Mouse (Mus musculus) ES-E14 (cell line): ENCODE results near the gene Rsph9. TPM values are rescaled to one million over a fixed set of nuclear protein-coding genes. Genes with fewer than 3 reads are reported as not detected.

Experiments
- DNase-seq: peaks from one replicate; pipeline ENCODE4 v3.0.0-alpha.2; 2013; ENCODE audit warnings: low read depth, low spot score
- H3K27ac ChIP-seq: 2 replicates; pipeline ENCODE4 v1.5.1; 2012; ENCODE audit warnings: low read depth, mild to moderate bottlenecking, low read length, moderate library complexity, mixed read lengths; ENCODE audit not compliant: poor library complexity, insufficient read depth, severe bottlenecking
- H3K36me3 ChIP-seq: 2 replicates; pipeline ENCODE4 v1.6.1; 2012; ENCODE audit warnings: mild to moderate bottlenecking, low read length, moderate library complexity, mixed read lengths; ENCODE audit not compliant: control insufficient read depth, poor library complexity, insufficient read depth, severe bottlenecking
- H3K4me1 ChIP-seq, 2 experiments: fragments of 150-350 bp in 1 of 2; sonication (generic) in 1 of 2; 2 replicates each; pipeline ENCODE4 v1.6.1; 2012; ENCODE audit warnings: low read length in 2 of 2, mild to moderate bottlenecking in 1 of 2, mixed read lengths in 1 of 2; ENCODE audit not compliant: control insufficient read depth in 2 of 2, insufficient read depth in 2 of 2, poor library complexity in 1 of 2
- H3K4me3 ChIP-seq, 2 experiments: fragments of 150-350 bp in 1 of 2; sonication (generic) in 1 of 2; 2 replicates each; pipeline ENCODE4 v1.5.1; 2012; ENCODE audit warnings: low read length in 2 of 2, low read depth in 1 of 2, mild to moderate bottlenecking in 1 of 2, mixed read lengths in 1 of 2; ENCODE audit not compliant: insufficient read depth in 1 of 2, poor library complexity in 1 of 2, severe bottlenecking in 1 of 2
- H3K9ac ChIP-seq: 2 replicates; pipeline ENCODE4 v1.6.1; 2012; ENCODE audit warnings: low read depth, mild to moderate bottlenecking, low read length, mixed read lengths; ENCODE audit not compliant: poor library complexity, insufficient read depth, severe bottlenecking
- H3K9me3 ChIP-seq: fragments of 150-350 bp; sonication (generic); 2 replicates; pipeline ENCODE4 v1.6.1; 2012; ENCODE audit warnings: low read depth, mild to moderate bottlenecking, low read length; ENCODE audit not compliant: control insufficient read depth, insufficient read depth
- CHD2 ChIP-seq: IDR thresholded peaks from 2 replicates; pipeline ENCODE4 v1.6.1; 2014; ENCODE audit warnings: mild to moderate bottlenecking, low read depth, low read length, inconsistent platforms
- HCFC1 ChIP-seq: IDR thresholded peaks from 2 replicates; pipeline ENCODE4 v1.6.1; 2012; ENCODE audit warnings: low read length, inconsistent platforms, borderline replicate concordance; ENCODE audit not compliant: insufficient read depth
- MAFK ChIP-seq: IDR thresholded peaks from 2 replicates; pipeline ENCODE4 v1.6.1; 2014; ENCODE audit warnings: mild to moderate bottlenecking, low read depth, low read length, inconsistent platforms; ENCODE audit not compliant: insufficient read depth
- ZC3H11A ChIP-seq: IDR thresholded peaks from 2 replicates; pipeline ENCODE4 v1.6.1; 2012; ENCODE audit warnings: low read depth, mild to moderate bottlenecking, inconsistent platforms, low read length, borderline replicate concordance
- ZNF384 ChIP-seq: IDR thresholded peaks from 2 replicates; pipeline ENCODE4 v1.6.1; 2012; ENCODE audit warnings: low read depth, low read length, inconsistent platforms
- in situ Hi-C, 2 experiments: fragments of 600-800 bp; cut with MboI; formaldehyde crosslinking; loops; one replicate each; pipeline ENCODE4 v1.15.1; 2025; ENCODE audit warnings: low sequenced_read_pairs in 2 of 2, inconsistent platforms in 1 of 2; ENCODE audit not compliant: unreplicated experiment in 2 of 2
- total RNA-seq: library from RNA; depleted of rRNA; stranded (reverse); fragments of 300-350 nt; gene quantifications from 2 replicates; pipeline ENCODE4 v1.2.3, GENCODE M21; 2012

The Rsph9 gene
- total RNA-seq, 1 experiment = 0.85 TPM

DNA sequence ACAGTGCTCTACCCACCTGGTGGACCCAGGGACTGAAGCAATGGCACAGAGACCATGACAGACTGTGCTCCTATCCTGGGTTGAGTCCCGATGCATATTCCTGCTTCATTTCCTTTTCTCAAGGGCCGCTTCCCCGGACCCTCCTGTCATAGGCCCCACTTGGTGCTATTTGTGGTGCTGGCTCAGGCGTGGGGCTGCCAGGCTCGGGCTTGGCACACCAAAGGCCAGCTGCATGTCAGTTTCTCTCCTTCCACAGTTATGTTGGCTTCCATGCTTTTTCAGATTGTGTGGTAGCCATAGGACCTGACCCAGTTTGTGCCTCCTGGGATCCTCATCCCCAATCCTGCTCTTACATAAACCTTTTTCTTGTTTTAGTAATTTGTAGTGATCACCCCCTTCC, 24.8 kb upstream of the Rsph9 start:
- Histone ChIP-seq H3K4me3 (no peak overlapping the region), H3K9ac (no peak overlapping the region), H3K27ac (no peak overlapping the region), H3K36me3 (peaks cover 30% of the 10 kb centered on the region), H3K9me3 (no peaks in the 10 kb centered on the region), H3K4me1 (0 out of 4 replicates have a peak, but pooled peaks cover 0 to 1% of the 10 kb centered on the region in 2 experiments)
- TF ChIP-seq ZNF384 = no peak
- no peak for TF ChIP-seq CHD2
- TF ChIP-seq HCFC1 = no peak
- no peak for TF ChIP-seq MAFK
- no peak for TF ChIP-seq ZC3H11A
- no peak for DNase-seq
- in situ Hi-C loops = no loop called here

DNA sequence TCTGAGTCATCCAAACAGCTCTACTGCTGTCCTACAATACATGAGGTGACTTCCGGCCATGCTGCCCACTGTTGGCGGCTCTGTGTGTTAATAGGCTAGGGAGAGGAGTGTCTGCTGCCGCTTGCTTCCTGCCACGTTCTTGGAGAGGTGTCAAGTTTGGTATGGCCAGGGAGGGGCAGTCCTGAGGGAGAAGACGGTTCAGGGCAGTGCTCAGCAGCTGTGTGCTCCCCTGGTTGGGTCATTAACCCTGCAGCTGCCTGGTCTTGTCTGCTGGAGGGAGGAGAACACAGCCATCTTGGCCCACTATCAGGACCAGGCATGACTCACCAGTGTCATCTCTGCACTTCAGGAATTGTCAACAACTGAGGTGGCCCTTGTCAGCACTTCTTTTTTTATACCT, 24.3 kb upstream of the Rsph9 start:
- in situ Hi-C loops = no loop called here

GRCm38 (mm10) chr17:46167014-46167413, 23.0 kb upstream of the Rsph9 start:
- Histone ChIP-seq H3K9me3 (no peaks in the 10 kb centered on the region), H3K36me3 (peaks cover 24% of the 10 kb centered on the region), H3K4me3 (no peak overlapping the region), H3K4me1 (0 out of 4 replicates have a peak, but pooled peaks cover 0 to 1% of the 10 kb centered on the region in 2 experiments), H3K27ac (no peak overlapping the region), H3K9ac (no peak overlapping the region)
- TF ChIP-seq HCFC1 (no peak), ZNF384 (no peak), MAFK (no peak)
- in situ Hi-C loops = no loop called here
- no peak for DNase-seq

More for the DNA sequence above, 24.3 kb upstream of the Rsph9 start:
- Histone ChIP-seq H3K4me1 (0 out of 4 replicates have a peak, but pooled peaks cover 0 to 1% of the 10 kb centered on the region in 2 experiments), H3K9me3 (no peaks in the 10 kb centered on the region), H3K4me3 (no peak overlapping the region), H3K27ac (no peak overlapping the region), H3K9ac (no peak overlapping the region), H3K36me3 (peaks cover 30% of the 10 kb centered on the region)
- no peak for DNase-seq
- TF ChIP-seq MAFK (no peak), ZNF384 (no peak), ZC3H11A (no peak), CHD2 (no peak), HCFC1 (no peak)

DNA sequence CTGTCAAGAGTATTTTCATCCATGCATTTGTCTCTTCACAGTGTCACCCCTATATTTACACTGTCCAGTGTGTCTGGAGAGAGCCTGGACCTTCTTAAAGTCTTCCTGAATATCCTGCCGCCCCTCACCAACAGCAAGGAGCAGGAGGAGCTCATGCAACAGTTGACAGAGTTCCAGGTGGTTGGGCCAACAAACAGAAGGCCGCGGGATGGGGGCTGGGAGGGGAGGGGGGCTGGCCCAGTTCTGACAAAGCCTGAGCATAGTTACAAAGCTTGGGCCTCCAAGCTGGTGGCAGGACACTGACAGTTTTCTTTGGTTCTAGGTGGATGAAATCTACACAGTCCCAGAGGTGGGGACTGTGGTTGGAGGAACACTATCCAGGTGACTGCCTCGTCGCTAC, 22.3 kb upstream of the Rsph9 start:
- Histone ChIP-seq H3K4me3 (no peak overlapping the region), H3K4me1 (0 out of 4 replicates have a peak, but pooled peaks cover 0 to 1% of the 10 kb centered on the region in 2 experiments), H3K9ac (no peak overlapping the region), H3K9me3 (no peaks in the 10 kb centered on the region), H3K27ac (no peak overlapping the region), H3K36me3 (peaks cover 23% of the 10 kb centered on the region; the same call in 1 of the 2 replicates)
- TF ChIP-seq ZNF384 (no peak), ZC3H11A (no peak), MAFK (no peak), HCFC1 (no peak), CHD2 (no peak)
- DNase-seq = no peak
- in situ Hi-C loops = no loop called here

DNA sequence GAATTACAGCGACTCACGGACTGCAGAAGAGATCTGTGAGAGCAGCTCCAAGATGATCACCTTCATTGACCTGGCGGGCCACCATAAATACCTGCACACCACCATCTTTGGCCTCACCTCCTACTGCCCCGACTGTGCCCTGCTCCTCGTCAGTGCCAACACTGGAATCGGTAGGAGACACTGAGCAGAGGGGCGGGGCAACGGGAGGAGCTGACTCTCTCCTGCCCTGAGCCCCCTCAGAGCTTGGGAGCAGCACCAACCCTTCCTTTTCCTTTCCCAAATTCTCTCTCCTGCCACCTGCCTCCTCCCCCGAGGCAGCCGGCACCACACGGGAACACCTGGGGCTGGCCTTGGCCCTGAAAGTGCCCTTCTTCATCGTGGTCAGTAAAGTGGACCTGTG, 21.4 kb upstream of the Rsph9 start:
- Histone ChIP-seq H3K9ac (no peak overlapping the region), H3K4me1 (0 out of 4 replicates have a peak, but pooled peaks cover 0 to 1% of the 10 kb centered on the region in 2 experiments), H3K9me3 (no peaks in the 10 kb centered on the region), H3K4me3 (no peak overlapping the region), H3K27ac (no peak overlapping the region), H3K36me3 (peaks cover 23% of the 10 kb centered on the region; the same call in 1 of the 2 replicates)
- in situ Hi-C loops = no loop called here
- DNase-seq = no peak
- TF ChIP-seq HCFC1 = no peak
- TF ChIP-seq ZC3H11A = no peak
- TF ChIP-seq CHD2 = no peak
- TF ChIP-seq ZNF384 = no peak
- TF ChIP-seq MAFK = no peak
